Mouse (Mus musculus): ENCODE measurements at regions not wholly inside any gene's neighbourhood (a gene's known extent, or its start where the extent isn't known, plus 50 kb on each side); places are given as distances from the start of the nearest gene placed in this dataset.

- no peak for TF ChIP-seq POLR2A (IDR thresholded peaks at IDR 0.05; ENCODE audit: borderline replicate concordance, extremely low read depth, insufficient read depth, insufficient read length, poor library complexity, severe bottlenecking)
- no peak for TF ChIP-seq CTCF (IDR thresholded peaks at IDR 0.05; ENCODE audit: borderline replicate concordance, extremely low read depth, insufficient read depth, insufficient read length)
These were observed 201.7 kb upstream of the Nrip1 start for GRCm38 (mm10) chr16:76575281-76575680.

All from brain, embryonic 14.5 days (tissue).